Mouse (Mus musculus): Measurements from ENCODE around the gene Cmklr1. TPM values are rescaled to one million over a fixed set of nuclear protein-coding genes. Genes with fewer than 3 reads are reported as not detected.

Cmklr1 gene
- polyA plus RNA-seq, 1 experiment from 2014 or later, result 0.98 TPM

GRCm38 (mm10) chr5:113629248-113629647, 21.0 kb downstream of the Cmklr1 start:
- H3K36me3 ChIP-seq (replicated peaks), result no peaks in the 10 kb centered on the region
- no peak for DNase-seq (ENCODE audit: extremely low spot score, low spot score)
- WGBS, result 87% methylated on average over 3 of the region's 3 CpGs
- no peaks in the 10 kb centered on the region for H3K9me3 ChIP-seq
- no peaks in the 10 kb centered on the region for H3K27me3 ChIP-seq (ENCODE audit: poor library complexity, severe bottlenecking)
- H3K4me3 ChIP-seq, result no peak overlapping the region
- no peak overlapping the region for H3K27ac ChIP-seq
- peaks cover 44% of the 10 kb centered on the region for H3K4me1 ChIP-seq

- peaks cover 47% of the 10 kb centered on the region for H3K4me1 ChIP-seq
Measured at GRCm38 (mm10) chr5:113627820-113628437, 22.3 kb downstream of the Cmklr1 start.

GRCm38 (mm10) chr5:113626991-113627390, 23.2 kb downstream of the Cmklr1 start:
- H3K27me3 ChIP-seq (ENCODE audit: poor library complexity, severe bottlenecking), result no peaks in the 10 kb centered on the region
- 88% methylated on average over 5 of the region's 5 CpGs for WGBS
- DNase-seq (ENCODE audit: extremely low spot score, low spot score), result no peak
- H3K9me3 ChIP-seq, result no peaks in the 10 kb centered on the region
- H3K4me3 ChIP-seq, result no peak overlapping the region
- H3K4me1 ChIP-seq, result peaks cover 46% of the 10 kb centered on the region
- H3K36me3 ChIP-seq (replicated peaks), result no peaks in the 10 kb centered on the region
- H3K27ac ChIP-seq, result 0 out of 2 replicates have a peak overlapping the region, but pooled peaks have one; percentile 40

More at GRCm38 (mm10) chr5:113627820-113628437, 22.3 kb downstream of the Cmklr1 start:
- Histone ChIP-seq H3K27me3 (ENCODE audit: poor library complexity, severe bottlenecking) (no peaks in the 10 kb centered on the region), H3K4me3 (no peak overlapping the region), H3K9me3 (no peaks in the 10 kb centered on the region), H3K27ac (peak overlapping the region; percentile 12; the same call in 1 of the 2 replicates), H3K36me3 (replicated peaks) (no peaks in the 10 kb centered on the region)
- WGBS, result 73% methylated on average over 11 of the region's 11 CpGs
- DNase-seq (ENCODE audit: extremely low spot score, low spot score), result no peak

- H3K27ac ChIP-seq, result no peak overlapping the region
- no peaks in the 10 kb centered on the region for H3K36me3 ChIP-seq (replicated peaks)
- H3K4me3 ChIP-seq, result no peak overlapping the region
- H3K4me1 ChIP-seq, result peaks cover 46% of the 10 kb centered on the region
- no peaks in the 10 kb centered on the region for H3K9me3 ChIP-seq
- WGBS, result 89% methylated on average over 8 of the region's 8 CpGs
- no peaks in the 10 kb centered on the region for H3K27me3 ChIP-seq (ENCODE audit: poor library complexity, severe bottlenecking)
- DNase-seq (ENCODE audit: extremely low spot score, low spot score), result no peak
Measured at GRCm38 (mm10) chr5:113626352-113626751, 23.9 kb downstream of the Cmklr1 start.

GRCm38 (mm10) chr5:113625068-113625467, 25.2 kb downstream of the Cmklr1 start:
- 93% methylated on average over 4 of the region's 4 CpGs for WGBS
- Histone ChIP-seq H3K4me1 (peaks cover 38% of the 10 kb centered on the region), H3K36me3 (replicated peaks) (no peaks in the 10 kb centered on the region), H3K27ac (no peak overlapping the region), H3K27me3 (ENCODE audit: poor library complexity, severe bottlenecking) (no peaks in the 10 kb centered on the region), H3K9me3 (no peaks in the 10 kb centered on the region), H3K4me3 (no peak overlapping the region)
- DNase-seq (ENCODE audit: extremely low spot score, low spot score), result no peak

GRCm38 (mm10) chr5:113623052-113623451, 27.2 kb downstream of the Cmklr1 start:
- Histone ChIP-seq H3K4me1 (peaks cover 32% of the 10 kb centered on the region), H3K9me3 (no peaks in the 10 kb centered on the region), H3K27me3 (ENCODE audit: poor library complexity, severe bottlenecking) (no peaks in the 10 kb centered on the region), H3K4me3 (no peak overlapping the region), H3K36me3 (replicated peaks) (no peaks in the 10 kb centered on the region), H3K27ac (peak overlapping the region; percentile 67)
- WGBS, result 13% methylated on average over 2 of the region's 2 CpGs
- DNase-seq (ENCODE audit: extremely low spot score, low spot score), result no peak

- no peak for DNase-seq (ENCODE audit: extremely low spot score, low spot score)
- no peaks in the 10 kb centered on the region for H3K36me3 ChIP-seq (replicated peaks)
- no peaks in the 10 kb centered on the region for H3K27me3 ChIP-seq (ENCODE audit: poor library complexity, severe bottlenecking)
- WGBS, result 76% methylated on average over 7 of the region's 7 CpGs
- H3K4me1 ChIP-seq, result peaks cover 19% of the 10 kb centered on the region
- no peak overlapping the region for H3K4me3 ChIP-seq
- H3K27ac ChIP-seq, result no peak overlapping the region
- no peaks in the 10 kb centered on the region for H3K9me3 ChIP-seq
Measured at GRCm38 (mm10) chr5:113620999-113621398, 29.2 kb downstream of the Cmklr1 start.

GRCm38 (mm10) chr5:113620130-113620716, 30.0 kb downstream of the Cmklr1 start:
- no peaks in the 10 kb centered on the region for H3K9me3 ChIP-seq
- DNase-seq (ENCODE audit: extremely low spot score, low spot score), result no peak
- no peak overlapping the region for H3K27ac ChIP-seq
- H3K4me1 ChIP-seq, result peaks cover 19% of the 10 kb centered on the region
- H3K27me3 ChIP-seq (ENCODE audit: poor library complexity, severe bottlenecking), result no peaks in the 10 kb centered on the region
- 79% methylated on average over 16 of the region's 16 CpGs for WGBS
- no peak overlapping the region for H3K4me3 ChIP-seq
- no peaks in the 10 kb centered on the region for H3K36me3 ChIP-seq (replicated peaks)

- H3K4me1 ChIP-seq, result peaks cover 19% of the 10 kb centered on the region
- DNase-seq (ENCODE audit: extremely low spot score, low spot score), result no peak
- no peak overlapping the region for H3K27ac ChIP-seq
- 65% methylated on average over 1 of the region's 1 CpGs for WGBS
- H3K27me3 ChIP-seq (ENCODE audit: poor library complexity, severe bottlenecking), result no peaks in the 10 kb centered on the region
- H3K9me3 ChIP-seq, result no peaks in the 10 kb centered on the region
- H3K4me3 ChIP-seq, result no peak overlapping the region
- no peaks in the 10 kb centered on the region for H3K36me3 ChIP-seq (replicated peaks)
Measured at GRCm38 (mm10) chr5:113619151-113619550, 31.1 kb downstream of the Cmklr1 start.

- Histone ChIP-seq H3K4me3 (no peak overlapping the region), H3K4me1 (peaks cover 17% of the 10 kb centered on the region), H3K9me3 (no peaks in the 10 kb centered on the region), H3K27me3 (ENCODE audit: poor library complexity, severe bottlenecking) (no peaks in the 10 kb centered on the region), H3K36me3 (replicated peaks) (no peaks in the 10 kb centered on the region), H3K27ac (no peak overlapping the region)
- WGBS, result 93% methylated on average over 4 of the region's 4 CpGs
- no peak for DNase-seq (ENCODE audit: extremely low spot score, low spot score)
Measured at GRCm38 (mm10) chr5:113618716-113619115, 31.5 kb downstream of the Cmklr1 start.

GRCm38 (mm10) chr5:113611771-113612233, 38.4 kb downstream of the Cmklr1 start:
- DNase-seq (ENCODE audit: extremely low spot score, low spot score), result no peak
- no peak overlapping the region for H3K27ac ChIP-seq
- H3K4me3 ChIP-seq, result no peak overlapping the region
- H3K9me3 ChIP-seq, result no peaks in the 10 kb centered on the region
- peaks cover 12% of the 10 kb centered on the region for H3K4me1 ChIP-seq
- 87% methylated on average over 12 of the region's 12 CpGs for WGBS
- no peaks in the 10 kb centered on the region for H3K36me3 ChIP-seq (replicated peaks)
- no peaks in the 10 kb centered on the region; the same call in 1 of the 2 replicates for H3K27me3 ChIP-seq (ENCODE audit: poor library complexity, severe bottlenecking)

GRCm38 (mm10) chr5:113611131-113611530, 39.1 kb downstream of the Cmklr1 start:
- 86% methylated on average over 6 of the region's 6 CpGs for WGBS

GRCm38 (mm10) chr5:113610490-113610889, 39.7 kb downstream of the Cmklr1 start:
- Histone ChIP-seq H3K36me3 (replicated peaks) (no peaks in the 10 kb centered on the region), H3K27me3 (ENCODE audit: poor library complexity, severe bottlenecking) (no peaks in the 10 kb centered on the region; the same call in 1 of the 2 replicates), H3K27ac (no peak overlapping the region), H3K4me3 (no peak overlapping the region), H3K9me3 (no peaks in the 10 kb centered on the region), H3K4me1 (peaks cover 12% of the 10 kb centered on the region)
- no peak for DNase-seq (ENCODE audit: extremely low spot score, low spot score)
- WGBS, result 71% methylated on average over 6 of the region's 6 CpGs

More at GRCm38 (mm10) chr5:113611131-113611530, 39.1 kb downstream of the Cmklr1 start:
- no peaks in the 10 kb centered on the region for H3K9me3 ChIP-seq
- H3K27me3 ChIP-seq (ENCODE audit: poor library complexity, severe bottlenecking), result no peaks in the 10 kb centered on the region; the same call in 1 of the 2 replicates
- peaks cover 12% of the 10 kb centered on the region for H3K4me1 ChIP-seq
- no peaks in the 10 kb centered on the region for H3K36me3 ChIP-seq (replicated peaks)
- H3K4me3 ChIP-seq, result no peak overlapping the region
- no peak overlapping the region for H3K27ac ChIP-seq
- no peak for DNase-seq (ENCODE audit: extremely low spot score, low spot score)

Measured in forebrain, embryonic 10.5 days (tissue).